Mouse (Mus musculus) thymus, postnatal 10 days (tissue): ENCODE measurements around the gene Mospd3.

ENCODE experiments used
- DNase-seq, 2 experiments: peaks; one replicate each; pipeline ENCODE4 v3.0.0; 2021; ENCODE audit warnings: low spot score in 2 of 2

Mospd3 gene

DNA sequence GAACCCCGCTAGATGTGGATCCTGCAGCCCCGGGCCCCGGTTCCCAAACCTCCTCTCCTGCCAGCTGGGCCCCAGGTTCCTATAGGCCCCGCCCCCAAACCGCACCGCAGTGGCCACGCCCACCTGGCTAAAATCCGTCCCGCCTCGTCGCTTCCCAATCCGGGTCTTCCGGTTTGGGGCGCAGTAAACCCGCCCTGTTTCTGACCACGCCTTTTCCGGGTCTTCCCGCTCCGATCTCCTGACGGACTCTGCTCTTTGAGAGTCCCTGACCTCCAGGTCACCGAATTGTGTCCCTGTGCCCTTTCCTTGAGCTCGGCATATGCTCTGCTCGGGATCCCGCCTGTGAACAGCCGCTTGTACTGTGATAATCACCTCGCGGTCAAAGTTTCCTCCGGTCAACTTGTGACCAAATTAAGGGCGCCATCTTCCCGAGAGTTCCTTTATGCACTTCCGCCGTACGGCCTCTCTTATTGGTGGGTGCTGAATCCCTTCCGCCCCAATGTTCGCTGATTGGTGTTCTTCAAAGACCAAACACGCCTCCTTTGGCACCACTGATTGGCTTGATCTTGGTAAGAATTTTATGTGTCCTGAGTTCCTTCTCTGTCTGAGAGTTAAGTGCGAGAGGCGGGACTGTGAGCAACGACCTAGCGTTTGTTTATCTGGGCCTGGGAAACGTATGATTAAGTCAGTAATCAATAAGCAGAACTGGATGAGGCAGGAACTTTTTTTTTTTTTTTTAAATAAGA, at the start of gene Mospd3:
Gene Mospd3 (minus strand): TSS at position 440 of the 746 bp plus-strand sequence.
- DNase-seq, result peak; percentile 96 to 98

DNA sequence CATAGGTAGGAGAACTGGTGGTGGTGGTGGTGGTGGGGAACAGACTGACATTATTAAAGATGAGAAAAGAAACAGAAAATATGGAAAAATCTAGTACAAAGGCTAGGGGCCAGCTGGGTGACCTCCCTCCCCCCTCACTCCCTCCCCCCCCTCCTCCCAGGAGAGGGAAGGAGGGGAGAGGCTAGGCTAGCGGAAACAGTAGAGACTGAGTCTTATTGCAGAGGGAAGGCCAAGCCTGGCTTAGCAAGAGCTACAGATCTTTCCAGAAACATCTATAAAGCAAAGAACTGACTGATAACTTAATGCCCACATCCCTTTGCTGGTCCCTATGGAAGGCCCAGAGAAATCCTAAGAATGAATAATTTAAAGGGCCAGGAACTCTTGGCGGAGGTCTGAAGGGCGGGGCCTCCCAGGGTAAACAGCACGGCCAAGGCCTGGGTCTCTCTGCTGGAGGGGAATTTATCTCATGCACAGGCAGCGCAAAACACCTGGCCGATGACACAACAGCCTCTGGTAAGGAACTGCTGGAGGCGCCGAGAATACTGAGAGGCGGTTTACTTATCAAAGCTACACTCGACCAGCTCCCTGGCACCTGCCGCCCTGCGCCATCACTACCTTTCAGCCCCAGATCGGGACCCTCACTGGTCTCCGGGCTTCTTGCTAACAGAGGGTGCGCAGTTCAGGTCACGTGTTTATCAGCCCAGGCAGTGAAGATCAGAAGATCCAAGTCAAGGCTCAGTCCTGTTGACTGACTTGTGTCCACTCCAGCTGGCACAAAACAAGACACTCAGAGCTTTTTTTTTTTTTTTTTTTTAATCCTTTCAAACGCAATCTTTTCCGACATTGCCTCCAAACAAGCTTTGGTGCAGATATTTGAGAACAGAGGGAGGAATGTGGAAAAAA, 49.1 kb upstream of the Mospd3 start:
- DNase-seq, result no peak

DNA sequence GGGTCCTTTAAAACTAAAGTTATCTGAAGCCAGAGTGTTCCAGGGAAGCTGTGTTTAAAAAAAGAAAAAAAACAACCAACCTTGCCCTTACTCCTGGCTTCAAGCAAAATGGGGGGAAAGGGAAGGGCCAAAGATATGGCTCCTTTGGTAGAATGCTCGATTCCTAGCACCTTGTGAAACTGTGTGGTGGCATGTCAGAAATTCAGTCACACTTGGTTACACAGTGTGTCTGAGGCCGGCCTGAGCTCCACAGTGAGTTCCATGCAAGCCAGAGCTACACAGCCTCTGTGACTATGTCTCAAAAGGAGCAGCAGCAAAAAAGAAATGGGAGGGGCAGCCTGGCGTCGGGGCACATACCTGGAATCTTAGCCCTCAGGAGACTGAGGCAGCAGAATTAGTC, 48.4 kb upstream of the Mospd3 start:
- DNase-seq, result no peak

DNA sequence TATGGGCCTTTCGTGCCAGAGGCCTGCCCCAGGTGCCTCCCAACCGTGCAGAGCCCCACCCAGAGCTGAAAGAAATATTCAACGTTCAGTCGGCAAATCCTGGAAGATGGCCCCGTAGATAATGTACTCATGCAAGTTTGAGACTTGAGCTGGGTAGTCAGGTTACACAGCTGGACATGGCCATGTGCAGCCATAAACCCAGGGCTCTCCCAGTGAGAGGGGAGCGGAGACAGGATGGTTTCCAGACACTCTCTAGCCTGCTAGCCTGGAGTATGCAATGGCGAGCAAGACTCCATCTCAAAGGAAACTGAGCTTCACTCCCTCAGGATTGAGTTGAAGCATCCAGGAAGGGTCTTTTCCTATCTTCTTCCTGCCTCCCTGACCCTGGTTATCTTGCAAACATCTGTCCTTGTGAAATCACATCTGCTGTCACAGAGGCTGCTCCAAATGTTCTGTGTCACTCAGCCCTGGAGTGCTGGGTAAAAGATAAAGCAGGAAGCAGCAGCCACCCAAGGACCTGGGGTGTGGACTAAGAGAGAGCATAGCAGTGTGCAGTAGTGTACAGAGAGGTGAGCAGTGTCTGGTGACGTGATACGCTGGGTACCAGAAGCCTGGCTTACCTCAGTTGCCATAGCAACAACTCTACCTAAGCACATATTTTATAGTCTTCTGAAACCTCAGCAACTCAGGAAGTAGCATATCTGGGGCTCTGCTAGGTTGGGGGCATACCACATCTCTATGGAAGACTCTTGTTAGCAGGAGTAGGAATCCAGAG, 47.2 kb upstream of the Mospd3 start:
- no peak for DNase-seq

DNA sequence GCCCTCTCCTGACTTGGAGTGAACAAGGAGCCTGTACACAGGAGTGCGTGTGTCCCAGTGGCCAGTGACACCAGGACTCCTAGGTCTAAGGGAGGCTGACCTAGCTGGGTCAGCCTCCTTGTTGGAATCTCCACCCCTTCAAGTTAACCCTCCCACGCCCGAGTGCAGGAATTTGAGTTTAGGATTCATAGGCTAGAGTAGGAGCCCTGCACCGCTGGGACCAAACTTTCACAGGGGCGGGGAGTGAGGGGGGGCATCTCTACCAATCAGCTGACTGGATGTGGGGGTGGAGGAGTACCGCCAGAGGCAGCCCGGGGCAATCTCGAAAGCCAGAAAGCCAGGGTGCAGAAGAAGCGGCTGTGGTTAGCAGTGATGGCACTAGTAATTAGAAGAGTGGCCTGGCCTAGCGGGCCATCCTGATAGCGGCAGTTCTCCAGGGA, 44.8 kb upstream of the Mospd3 start, which contains the start of gene Irs3:
Gene Irs3 (minus strand): TSS at position 63 of the 440 bp plus-strand sequence.
- no peak for DNase-seq

DNA sequence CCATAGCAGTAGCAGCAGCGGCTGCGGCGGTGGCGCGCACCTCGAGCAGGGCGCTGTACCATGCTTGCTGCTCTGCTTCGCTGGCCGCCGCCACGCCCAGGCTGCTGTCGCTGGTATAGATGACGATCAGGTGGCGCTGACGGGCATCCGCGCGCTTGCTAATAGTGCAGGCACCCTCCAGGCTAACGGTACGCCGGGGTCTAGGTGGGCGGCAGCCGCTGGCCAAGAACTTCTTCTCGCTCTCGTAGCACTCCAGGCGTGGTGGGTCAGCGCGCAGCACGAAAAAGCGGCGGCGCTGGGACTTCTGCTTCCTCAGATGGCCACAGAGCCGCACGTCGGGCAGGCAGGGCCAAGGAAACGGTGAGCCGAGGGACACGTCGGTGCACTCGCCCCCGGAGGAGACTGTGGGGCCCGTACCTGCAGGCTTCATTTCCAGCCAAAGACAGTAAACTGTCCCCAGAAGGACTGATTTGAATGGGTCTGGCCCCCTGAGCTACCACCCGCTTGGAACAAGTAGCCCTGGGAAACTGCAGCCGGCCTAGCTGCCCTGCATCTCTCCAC, 44.3 kb upstream of the Mospd3 start:
- DNase-seq, result no peak

DNA sequence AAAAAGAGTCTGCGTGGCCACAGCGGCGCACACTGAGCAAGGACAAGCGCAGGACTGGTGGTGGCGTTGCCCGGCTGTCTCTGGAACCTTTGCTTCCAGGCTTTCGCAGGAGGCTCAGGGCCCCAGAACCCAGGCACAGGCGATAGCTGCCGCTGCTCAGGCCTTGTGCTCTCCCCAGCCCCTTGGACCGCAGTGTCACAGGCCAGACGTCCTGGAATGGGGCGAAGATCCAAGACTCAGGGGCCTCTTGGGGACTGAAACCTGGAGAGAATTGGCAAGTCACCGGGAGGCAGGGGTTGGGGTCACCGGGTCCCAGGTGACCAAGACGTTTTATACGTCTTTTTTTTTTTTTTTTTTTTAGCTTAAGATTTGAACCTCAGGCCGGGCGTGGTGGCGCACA, 43.6 kb upstream of the Mospd3 start:
- no peak for DNase-seq

DNA sequence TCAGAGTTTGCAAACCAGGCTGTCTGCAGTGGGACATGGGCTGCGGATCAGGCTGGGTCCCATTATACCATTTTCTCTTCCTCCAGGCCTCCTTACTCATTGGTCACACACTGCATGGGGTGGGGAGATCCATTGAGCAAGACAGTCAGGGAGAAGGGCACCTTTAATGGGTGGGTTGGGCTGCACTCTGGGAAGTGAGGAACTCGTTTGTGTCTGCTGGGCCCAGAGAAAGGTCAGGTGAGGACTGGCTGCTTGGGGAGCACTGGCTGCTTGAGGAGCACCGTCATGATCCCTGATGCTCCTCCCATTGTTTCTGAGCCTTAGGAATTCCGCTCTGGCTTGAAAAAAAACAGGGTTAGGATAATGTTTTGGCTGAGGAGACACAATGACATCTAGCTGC, 42.0 kb upstream of the Mospd3 start:
- no peak for DNase-seq

DNA sequence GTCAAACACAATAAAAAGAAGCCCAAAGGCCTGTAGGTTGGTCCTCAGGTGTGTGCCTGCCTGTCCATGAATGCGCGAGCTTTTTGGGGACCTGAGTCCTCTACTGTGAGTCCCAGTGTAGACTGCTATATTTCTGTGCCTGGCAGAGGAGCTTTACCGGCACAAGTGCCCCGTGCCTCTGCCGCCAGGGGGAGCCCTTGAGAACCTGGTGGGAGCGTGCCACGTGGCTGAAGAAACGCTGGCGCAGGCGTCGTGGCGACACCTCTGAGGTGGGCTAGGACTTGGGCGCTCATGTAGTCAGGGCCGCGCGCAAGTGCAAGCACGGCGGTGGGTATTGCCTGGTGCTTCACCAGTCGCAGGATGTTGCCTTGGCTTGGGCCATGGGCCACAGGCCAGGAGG, 40.2 kb upstream of the Mospd3 start, which contains the start of gene Sap25:
Gene Sap25 (plus strand): TSS at position 281 of the 400 bp plus-strand sequence.
- DNase-seq, result peak; percentile 38 to 63

DNA sequence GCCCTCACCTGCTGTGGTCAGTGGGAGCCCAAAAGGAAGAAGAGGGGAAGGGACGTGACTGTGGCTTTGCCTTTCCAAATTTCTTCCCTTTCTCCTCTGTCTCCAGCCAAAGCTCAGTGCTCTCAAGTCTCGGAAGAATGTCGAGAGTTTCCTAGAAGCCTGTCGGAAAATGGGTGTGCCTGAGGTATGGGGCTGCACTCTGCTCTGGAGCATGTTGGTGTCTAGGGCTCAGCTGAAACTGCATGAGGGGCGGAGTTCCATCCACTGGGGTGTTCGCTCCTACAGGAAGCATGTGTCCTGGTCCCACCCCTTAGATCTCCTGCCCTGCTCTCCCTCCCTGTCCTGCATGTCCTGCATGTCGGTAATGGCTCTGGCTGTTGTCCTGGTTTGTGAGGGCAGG, 38.6 kb upstream of the Mospd3 start:
- no peak for DNase-seq

DNA sequence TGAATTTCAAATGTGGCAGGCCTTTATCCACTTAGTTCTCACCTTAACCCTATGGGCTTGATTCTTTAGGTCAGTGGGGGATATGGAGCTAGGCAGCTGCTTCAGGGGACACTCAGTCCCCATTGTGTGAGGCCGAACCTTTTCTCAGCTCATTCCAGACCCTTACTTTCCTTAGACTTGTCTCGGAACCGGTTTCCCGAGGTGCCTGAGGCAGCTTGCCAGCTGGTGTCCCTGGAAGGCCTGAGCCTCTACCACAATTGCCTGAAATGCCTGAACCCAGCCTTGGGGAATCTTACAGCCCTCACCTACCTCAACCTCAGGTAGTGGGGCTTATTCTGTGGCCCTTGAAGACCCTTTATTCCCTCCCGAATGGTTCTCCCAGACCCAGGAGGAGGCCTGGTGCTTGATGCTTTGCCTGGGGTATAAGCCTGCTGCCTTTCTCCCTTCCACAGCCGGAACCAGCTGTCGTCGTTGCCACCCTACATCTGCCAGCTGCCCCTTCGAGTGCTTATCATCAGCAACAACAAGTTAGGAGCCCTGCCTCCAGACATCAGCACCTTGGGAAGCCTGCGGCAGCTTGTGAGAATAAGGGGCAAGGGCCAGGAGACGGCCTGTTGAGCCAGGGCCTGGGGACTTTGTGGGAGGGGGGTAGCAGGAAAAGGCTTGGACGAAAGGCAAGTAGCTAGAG, 32.7 kb upstream of the Mospd3 start:
- no peak for DNase-seq

DNA sequence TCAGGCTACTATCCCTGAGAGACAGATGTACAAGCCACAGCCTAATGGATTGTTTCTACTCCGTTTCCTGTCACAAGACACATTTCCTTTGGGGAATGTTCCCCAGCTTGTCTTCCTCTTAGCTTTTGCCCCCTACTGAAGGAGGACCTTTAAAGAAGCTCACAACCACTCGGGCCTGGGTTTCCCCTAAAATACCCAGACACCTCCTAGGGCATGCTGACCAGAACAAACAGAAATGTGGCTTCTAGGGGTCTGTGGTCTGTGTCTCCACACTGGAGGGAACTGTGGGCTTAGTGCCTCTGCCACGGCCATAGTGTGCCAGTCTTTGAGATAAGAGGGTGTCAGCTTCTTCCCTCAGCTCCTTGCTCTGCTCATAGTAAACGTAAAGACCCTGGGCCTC, 30.7 kb upstream of the Mospd3 start:
- no peak for DNase-seq

DNA sequence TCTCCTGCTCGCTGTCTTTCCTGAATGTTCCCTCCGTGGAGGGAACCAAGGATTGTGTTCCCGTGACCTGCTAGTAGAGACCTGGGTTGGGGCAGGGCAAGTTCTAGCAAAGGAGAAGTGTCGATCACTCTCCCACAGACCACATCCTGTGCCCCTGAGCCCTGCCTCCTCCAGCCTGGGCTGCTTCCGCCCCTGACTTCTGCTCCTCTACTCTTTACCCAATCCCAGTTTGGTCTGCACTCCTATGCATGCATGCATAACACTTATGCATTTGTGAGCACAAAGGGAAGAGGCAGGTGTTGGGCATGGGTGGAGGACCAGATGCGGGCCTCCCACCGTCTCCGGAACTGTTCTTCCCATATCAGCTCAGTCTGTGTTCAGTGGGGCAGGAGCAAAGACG, 30.3 kb upstream of the Mospd3 start:
- peak; percentile 89 to 90 for DNase-seq

DNA sequence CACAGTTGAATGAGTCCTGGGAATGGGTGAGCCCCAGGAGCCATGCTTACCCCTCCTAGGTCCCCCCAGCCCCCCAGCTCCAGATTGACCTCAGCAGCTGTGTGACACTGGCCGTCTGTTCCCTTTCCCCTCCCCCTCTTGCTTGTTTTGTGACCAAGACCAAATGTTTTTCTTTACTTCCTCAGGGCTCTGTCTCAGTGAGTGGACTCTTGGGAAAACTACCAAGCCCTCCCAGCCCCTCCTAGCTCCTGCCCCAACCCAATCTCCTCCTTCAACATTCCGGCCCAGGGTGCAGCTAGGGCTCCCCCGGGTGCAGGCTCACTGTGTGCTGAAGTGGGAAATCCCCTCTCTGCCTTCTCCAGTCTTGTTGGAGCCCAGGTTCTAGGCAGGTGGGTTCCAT, 29.7 kb upstream of the Mospd3 start:
- DNase-seq, result no peak

DNA sequence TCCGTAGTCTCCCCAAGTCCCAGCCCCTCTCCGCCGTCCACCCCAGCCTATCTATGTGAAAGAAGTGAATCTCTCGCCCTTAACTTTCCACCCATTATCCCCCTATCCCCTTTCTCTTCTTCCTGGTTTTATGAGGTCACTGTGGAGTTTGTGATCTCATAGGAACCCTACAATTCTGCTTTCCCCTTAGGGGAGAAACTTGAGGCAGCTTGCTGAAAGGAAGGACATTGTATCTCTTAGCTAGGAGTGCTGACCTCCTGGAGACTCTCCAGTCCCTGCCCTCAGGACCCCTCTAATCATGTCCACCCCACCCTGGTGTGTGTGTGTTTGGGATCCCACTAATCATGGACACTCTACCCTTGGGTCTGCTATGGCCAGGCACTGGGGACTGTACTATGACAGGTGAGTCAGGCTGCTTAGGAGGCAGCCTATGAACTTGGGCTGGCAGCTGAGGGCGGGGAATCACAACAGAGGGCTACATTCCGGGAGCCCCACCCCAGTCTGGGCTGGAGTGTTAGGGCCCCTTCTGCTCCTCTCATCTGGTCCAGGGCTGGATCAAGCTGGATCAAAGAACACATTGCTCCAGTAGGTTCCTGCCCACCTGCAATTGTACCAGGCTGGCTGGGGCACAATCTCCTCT, 29.2 kb upstream of the Mospd3 start:
- DNase-seq, result peak; percentile 43 to 51

DNA sequence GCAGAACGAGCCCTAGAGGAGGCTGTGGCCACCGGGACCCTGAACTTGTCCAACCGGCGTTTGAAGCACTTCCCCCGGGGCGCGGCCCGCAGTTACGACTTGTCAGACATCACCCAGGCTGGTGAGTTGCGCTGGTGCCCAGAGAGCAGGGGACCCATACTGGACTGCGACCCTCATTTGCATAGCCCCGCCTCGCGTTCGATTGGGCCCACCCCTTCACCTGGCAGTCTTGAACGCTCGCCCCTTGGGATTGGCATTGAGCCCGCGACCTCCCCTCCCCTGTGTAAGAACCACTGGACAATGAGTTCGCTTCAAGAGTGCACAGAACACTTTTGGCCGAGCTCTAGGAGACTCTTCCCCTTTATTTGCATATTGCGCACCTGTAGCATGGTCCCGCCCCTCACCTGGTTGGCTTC, 28.5 kb upstream of the Mospd3 start:
- no peak for DNase-seq

DNA sequence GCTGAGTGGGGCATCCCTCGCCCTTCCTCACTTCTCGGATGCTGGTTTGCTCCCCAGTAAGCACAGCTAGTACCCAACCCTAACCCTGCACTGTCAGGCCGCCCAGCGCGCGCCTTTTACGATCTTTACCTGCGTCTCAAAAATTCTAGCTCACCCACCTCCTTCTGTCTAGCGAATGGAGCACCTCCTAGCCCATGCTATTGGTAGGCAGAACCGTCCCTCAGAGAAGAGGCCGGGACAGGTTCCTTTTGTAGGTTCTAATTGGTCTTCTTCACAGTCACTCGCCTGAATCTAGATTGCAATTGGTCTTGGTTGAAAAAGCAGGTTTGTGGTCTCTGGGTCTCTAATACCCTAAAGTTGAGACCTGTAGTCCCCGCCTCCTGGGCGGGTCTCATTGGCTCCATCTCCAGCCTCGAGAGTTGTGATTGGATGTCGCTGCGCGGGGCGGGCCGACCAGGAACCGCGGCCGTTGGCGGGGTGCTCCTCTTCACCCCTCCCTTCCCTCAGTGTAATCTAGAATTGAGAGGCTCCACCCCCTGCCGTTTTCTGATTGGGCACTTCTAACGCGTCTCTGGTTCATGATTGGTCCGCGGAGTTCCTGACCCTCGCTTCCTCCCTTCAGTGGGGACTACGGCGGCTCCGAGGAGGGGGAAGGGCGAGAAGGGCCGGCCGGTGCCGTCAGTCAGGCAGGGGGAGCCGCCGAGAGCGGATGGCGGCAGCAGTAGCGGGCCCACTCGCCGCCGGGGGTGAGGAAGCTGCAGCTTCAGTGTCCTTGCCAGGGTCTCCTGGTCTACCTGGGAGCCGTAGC, 27.8 kb upstream of the Mospd3 start, which contains the start of the genes Fbxo24, Lrch4 and Gm20605:
Gene Fbxo24 (minus strand): TSS at position 505 of the 808 bp plus-strand sequence.
Gene Lrch4 (plus strand): TSS at position 624 of the 808 bp plus-strand sequence.
Gene Gm20605 (plus strand): TSS at position 678 of the 808 bp plus-strand sequence.
- peak; percentile 98 to 100 for DNase-seq

DNA sequence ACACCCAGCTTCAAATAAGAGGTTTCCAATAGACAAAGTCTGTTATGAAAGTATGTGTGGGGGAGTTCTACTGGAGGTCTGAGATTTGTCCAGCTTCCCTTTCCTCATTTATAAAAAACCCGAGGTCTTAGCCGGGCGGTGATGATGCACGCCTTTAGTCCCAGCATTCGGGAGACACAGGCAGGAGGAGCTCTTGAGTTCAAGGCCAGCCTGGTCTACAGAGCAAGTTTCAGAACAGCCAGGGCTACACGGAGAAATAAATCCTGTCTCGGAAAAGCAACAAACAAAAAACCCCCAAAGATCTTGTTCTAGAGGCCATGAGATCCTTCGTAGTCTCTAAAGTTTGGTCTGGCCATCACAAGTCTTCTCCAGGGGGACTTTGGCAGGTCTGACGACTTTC, 27.1 kb upstream of the Mospd3 start:
- no peak for DNase-seq

DNA sequence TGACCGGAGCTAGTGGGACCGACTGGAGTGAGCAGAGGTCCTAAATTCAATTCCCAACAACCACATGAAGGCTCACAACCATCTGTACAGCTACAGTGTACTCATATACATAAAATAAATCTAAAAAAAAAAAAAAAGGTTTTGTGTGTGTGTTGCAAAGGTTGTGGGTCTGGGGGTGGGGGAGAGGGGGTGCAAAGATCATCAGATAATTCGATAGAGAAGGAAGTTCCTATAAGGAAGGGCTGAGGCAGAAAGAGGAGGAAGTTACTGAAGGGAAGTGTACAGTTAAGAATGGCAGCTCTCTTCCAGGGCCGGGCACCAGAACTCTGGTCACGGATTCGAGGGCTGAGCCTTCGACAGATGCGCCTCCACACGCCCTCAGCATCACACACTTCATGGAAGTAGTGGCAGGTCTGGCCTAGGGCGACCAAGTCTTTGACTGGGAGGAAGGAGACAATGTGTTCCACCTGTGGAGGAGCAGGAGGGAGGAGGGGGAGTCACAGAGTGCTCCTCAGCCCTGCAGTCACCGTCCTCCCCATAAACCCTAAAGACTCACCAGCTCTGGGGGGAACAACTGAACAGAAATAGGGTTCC, 23.2 kb upstream of the Mospd3 start:
- DNase-seq, result no peak
